Mouse (Mus musculus) macrophage (primary cell): ENCODE measurements around the gene Rab36. TPM values are rescaled to one million over a fixed set of nuclear protein-coding genes. Genes with fewer than 3 reads are reported as not detected.
A peak's percentile ranks its signal among the peaks of the same experiment; 100 is the strongest.

Experiments
- H3K27ac ChIP-seq: fragments of 350-480 bp; formaldehyde crosslinking; 2 replicates; pipeline ENCODE4 v1.9.0; 2021
- H3K36me3 ChIP-seq: fragments of 350-480 bp; formaldehyde crosslinking; 2 replicates; pipeline ENCODE4 v1.9.0; 2021; ENCODE audit errors: inconsistent target
- H3K4me3 ChIP-seq: fragments of 350-480 bp; formaldehyde crosslinking; 2 replicates; pipeline ENCODE4 v1.9.0; 2021; ENCODE audit errors: inconsistent target
- H3K79me2 ChIP-seq: fragments of 350-480 bp; formaldehyde crosslinking; 2 replicates; pipeline ENCODE4 v1.9.0; 2021; ENCODE audit errors: inconsistent target
- WGBS: methylation state at CpG from one replicate; pipeline ENCODE4 v1.1.7; 2026; ENCODE audit warnings: inconsistent platforms; ENCODE audit not compliant: missing documents; 5-methylcytosine and 5-hydroxymethylcytosine counted together
- polyA plus RNA-seq: library from polyadenylated mRNA; stranded (reverse); fragments of 250-400 nt; gene quantifications from 3 replicates; pipeline ENCODE4 v1.2.4, GENCODE M21; 2018; ENCODE audit warnings: inconsistent platforms

Rab36 gene
- polyA plus RNA-seq, 1 experiment from 2014 or later, result 0.20 TPM

GRCm38 (mm10) chr10:75056255-75056654, 19.4 kb downstream of the Rab36 start:
- H3K4me3 ChIP-seq, result no peak overlapping the region
- WGBS, result 93% methylated on average over 4 of the region's 4 CpGs
- no peak overlapping the region for H3K27ac ChIP-seq
- H3K36me3 ChIP-seq, result no peaks in the 10 kb centered on the region
- no peaks in the 10 kb centered on the region for H3K79me2 ChIP-seq

GRCm38 (mm10) chr10:75058336-75058735, 21.5 kb downstream of the Rab36 start:
- WGBS, result 98% methylated on average over 7 of the region's 8 CpGs
- H3K4me3 ChIP-seq, result no peak overlapping the region

GRCm38 (mm10) chr10:75058761-75059395, 22.0 kb downstream of the Rab36 start:
- Histone ChIP-seq H3K27ac (no peak overlapping the region), H3K36me3 (no peaks in the 10 kb centered on the region), H3K4me3 (no peak overlapping the region), H3K79me2 (no peaks in the 10 kb centered on the region; the same call in 1 of the 2 replicates)
- WGBS, result 68% methylated on average over 7 of the region's 9 CpGs

More at GRCm38 (mm10) chr10:75058336-75058735, 21.5 kb downstream of the Rab36 start:
- Histone ChIP-seq H3K36me3 (no peaks in the 10 kb centered on the region), H3K27ac (no peak overlapping the region), H3K79me2 (no peaks in the 10 kb centered on the region; the same call in 1 of the 2 replicates)

- WGBS, result 3% methylated on average over 11 of the region's 11 CpGs
- Histone ChIP-seq H3K36me3 (no peaks in the 10 kb centered on the region), H3K79me2 (no peaks in the 10 kb centered on the region; the same call in 1 of the 2 replicates), H3K27ac (no peak overlapping the region), H3K4me3 (no peak overlapping the region)
These were observed 22.5 kb downstream of the Rab36 start for GRCm38 (mm10) chr10:75059396-75059795.

- Histone ChIP-seq H3K79me2 (no peaks in the 10 kb centered on the region; the same call in 1 of the 2 replicates), H3K36me3 (no peaks in the 10 kb centered on the region), H3K4me3 (peak within 1 kb of the TSS; percentile 5; the same call in 1 of the 2 replicates), H3K27ac (no peak within 1 kb of the TSS)
- 2% methylated on average over 38 of the region's 73 CpGs for WGBS
These were observed 23.5 kb downstream of the Rab36 start, which contains the start of gene Bcr for GRCm38 (mm10) chr10:75060217-75060842. Bcr (plus strand) TSS chr10:75060592.

GRCm38 (mm10) chr10:75060843-75061235, 24.0 kb downstream of the Rab36 start:
- Histone ChIP-seq H3K79me2 (no peaks in the 10 kb centered on the region; the same call in 1 of the 2 replicates), H3K27ac (no peak overlapping the region), H3K4me3 (no peak overlapping the region), H3K36me3 (no peaks in the 10 kb centered on the region)
- 3% methylated on average over 38 of the region's 48 CpGs for WGBS

GRCm38 (mm10) chr10:75061341-75062188, 24.7 kb downstream of the Rab36 start:
- 17% methylated on average over 71 of the region's 71 CpGs for WGBS
- Histone ChIP-seq H3K4me3 (no peak overlapping the region), H3K36me3 (no peaks in the 10 kb centered on the region), H3K79me2 (no peaks in the 10 kb centered on the region; the same call in 1 of the 2 replicates), H3K27ac (no peak overlapping the region)

- Histone ChIP-seq H3K36me3 (no peaks in the 10 kb centered on the region), H3K27ac (no peak overlapping the region), H3K4me3 (no peak overlapping the region), H3K79me2 (no peaks in the 10 kb centered on the region; the same call in 1 of the 2 replicates)
- WGBS, result 31% methylated on average over 6 of the region's 6 CpGs
These were observed 25.3 kb downstream of the Rab36 start for GRCm38 (mm10) chr10:75062189-75062561.

- Histone ChIP-seq H3K27ac (no peak overlapping the region), H3K36me3 (no peaks in the 10 kb centered on the region), H3K4me3 (no peak overlapping the region), H3K79me2 (no peaks in the 10 kb centered on the region; the same call in 1 of the 2 replicates)
- 48% methylated on average over 6 of the region's 6 CpGs for WGBS
These were observed 25.8 kb downstream of the Rab36 start for GRCm38 (mm10) chr10:75062621-75063020.

GRCm38 (mm10) chr10:75063301-75063965, 26.6 kb downstream of the Rab36 start:
- WGBS, result 73% methylated on average over 12 of the region's 12 CpGs
- Histone ChIP-seq H3K27ac (no peak overlapping the region), H3K4me3 (no peak overlapping the region)

GRCm38 (mm10) chr10:75065691-75066090, 28.8 kb downstream of the Rab36 start:
- H3K36me3 ChIP-seq, result no peaks in the 10 kb centered on the region
- WGBS, result 77% methylated on average over 6 of the region's 6 CpGs
- H3K27ac ChIP-seq, result no peak overlapping the region
- no peaks in the 10 kb centered on the region; the same call in 1 of the 2 replicates for H3K79me2 ChIP-seq
- H3K4me3 ChIP-seq, result no peak overlapping the region

More at GRCm38 (mm10) chr10:75063301-75063965, 26.6 kb downstream of the Rab36 start:
- H3K79me2 ChIP-seq, result no peaks in the 10 kb centered on the region; the same call in 1 of the 2 replicates
- no peaks in the 10 kb centered on the region for H3K36me3 ChIP-seq

GRCm38 (mm10) chr10:75067446-75067845, 30.6 kb downstream of the Rab36 start:
- H3K27ac ChIP-seq, result no peak overlapping the region

GRCm38 (mm10) chr10:75068086-75068485, 31.2 kb downstream of the Rab36 start:
- 70% methylated on average over 2 of the region's 2 CpGs for WGBS
- no peak overlapping the region for H3K4me3 ChIP-seq
- no peaks in the 10 kb centered on the region for H3K36me3 ChIP-seq
- no peak overlapping the region for H3K27ac ChIP-seq
- no peaks in the 10 kb centered on the region for H3K79me2 ChIP-seq

More at GRCm38 (mm10) chr10:75067446-75067845, 30.6 kb downstream of the Rab36 start:
- no peak overlapping the region for H3K4me3 ChIP-seq
- no peaks in the 10 kb centered on the region for H3K79me2 ChIP-seq
- H3K36me3 ChIP-seq, result no peaks in the 10 kb centered on the region
